Mouse (Mus musculus) stomach, postnatal 0 days (tissue): ENCODE data around the gene Naaladl2. TPM values are rescaled to one million over a fixed set of nuclear protein-coding genes. Genes with fewer than 3 reads are reported as not detected.

Source experiments
- ATAC-seq: fragments of 200-750 bp; cut with Nextera tagmentation; 2 replicates; pipeline ENCODE4 v1.8.0; 2017; ENCODE audit not compliant: low FRiP score, low TSS enrichment
- DNase-seq: peaks from one replicate; pipeline ENCODE4 v3.0.0-alpha.2; 2016; ENCODE audit warnings: low spot score
- H3K27ac ChIP-seq: fragments of 300-500 bp; sonication (generic); replicated peaks from 2 replicates; pipeline ENCODE4 v1.5.1; 2014; ENCODE audit warnings: mild to moderate bottlenecking, control low read depth
- H3K27me3 ChIP-seq: fragments of 300-500 bp; sonication (generic); 2 replicates; pipeline ENCODE4 v1.6.1; 2014; ENCODE audit warnings: low read length; ENCODE audit not compliant: control insufficient read depth, insufficient read depth
- H3K36me3 ChIP-seq: fragments of 300-500 bp; sonication (generic); 2 replicates; pipeline ENCODE4 v1.6.1; 2014; ENCODE audit warnings: low read length, mixed read lengths; ENCODE audit not compliant: control insufficient read depth, insufficient read depth
- H3K4me1 ChIP-seq: fragments of 300-500 bp; sonication (generic); replicated peaks from 2 replicates; pipeline ENCODE4 v1.6.1; 2014; ENCODE audit warnings: antibody characterized with exemption; ENCODE audit not compliant: control insufficient read depth, insufficient read depth
- H3K4me2 ChIP-seq: fragments of 300-500 bp; sonication (generic); replicated peaks from 2 replicates; pipeline ENCODE4 v1.6.1; 2014; ENCODE audit warnings: low read depth, mild to moderate bottlenecking, control low read depth, moderate library complexity
- H3K4me3 ChIP-seq: fragments of 300-500 bp; sonication (generic); 2 replicates; pipeline ENCODE4 v1.5.1; 2014; ENCODE audit warnings: low read depth, low read length, control low read depth
- H3K9ac ChIP-seq: fragments of 300-500 bp; sonication (generic); 2 replicates; pipeline ENCODE4 v1.6.1; 2014; ENCODE audit warnings: mild to moderate bottlenecking, low read length, control low read depth, mixed read lengths
- H3K9me3 ChIP-seq: fragments of 300-500 bp; sonication (generic); 2 replicates; pipeline ENCODE4 v1.6.1; 2016; ENCODE audit warnings: low read length; ENCODE audit not compliant: control insufficient read depth
- CTCF ChIP-seq: IDR thresholded peaks from 2 replicates; pipeline ENCODE4 v1.5.1; 2016; ENCODE audit warnings: antibody characterized with exemption, low read depth, mild to moderate bottlenecking, moderate library complexity
- EP300 ChIP-seq: optimal IDR thresholded peaks from 2 replicates; pipeline ENCODE3; 2016; ENCODE audit warnings: antibody characterized with exemption
- WGBS: fragments of 180-500 bp; shearing (Covaris S2); extraction: QIAGEN DNeasy Blood & Tissue Kit; methylation state at CpG from one replicate; pipeline ENCODE4 v1.1.7; 2014; 5-methylcytosine and 5-hydroxymethylcytosine counted together
- polyA plus RNA-seq: library from polyadenylated mRNA; unstranded; fragments of >200 nt; fragmentation: Nextera tagmentation; extraction: Ambion mirVana; gene quantifications from 2 replicates; pipeline ENCODE4 v1.2.1, GENCODE M21; 2015

Gene Naaladl2
- polyA plus RNA-seq, 1 experiment from 2014 or later = 5.9 TPM

DNA sequence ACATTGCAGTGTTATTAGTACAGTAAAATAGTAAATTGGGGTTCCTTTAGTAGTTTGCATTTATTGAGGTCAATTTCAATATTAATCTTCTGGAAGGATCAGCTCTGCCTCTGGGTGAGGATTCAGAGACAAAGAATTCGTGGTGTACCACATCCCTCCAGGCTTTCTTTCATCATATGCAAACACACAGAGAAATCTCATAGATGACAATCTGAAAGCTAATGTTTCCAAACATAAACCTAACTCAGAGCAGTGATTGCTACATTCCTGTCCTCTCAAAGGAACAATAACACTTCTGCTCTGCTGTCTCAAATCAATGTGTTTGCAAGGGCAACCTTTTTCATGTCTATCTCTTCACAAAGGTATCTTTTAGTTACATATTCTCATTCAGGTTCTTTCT, 478.7 kb downstream of the Naaladl2 start:
- Histone ChIP-seq H3K27me3 (no peaks in the 10 kb centered on the region), H3K36me3 (no peaks in the 10 kb centered on the region), H3K4me3 (no peak overlapping the region), H3K9ac (no peak overlapping the region), H3K4me1 (no peaks in the 10 kb centered on the region), H3K9me3 (no peaks in the 10 kb centered on the region), H3K4me2 (no peak overlapping the region), H3K27ac (no peak overlapping the region)
- 43% methylated on average over 1 of the region's 1 CpGs for WGBS
- no peak for TF ChIP-seq CTCF
- TF ChIP-seq EP300 = no peak
- ATAC-seq (no peak), DNase-seq (no peak)

DNA sequence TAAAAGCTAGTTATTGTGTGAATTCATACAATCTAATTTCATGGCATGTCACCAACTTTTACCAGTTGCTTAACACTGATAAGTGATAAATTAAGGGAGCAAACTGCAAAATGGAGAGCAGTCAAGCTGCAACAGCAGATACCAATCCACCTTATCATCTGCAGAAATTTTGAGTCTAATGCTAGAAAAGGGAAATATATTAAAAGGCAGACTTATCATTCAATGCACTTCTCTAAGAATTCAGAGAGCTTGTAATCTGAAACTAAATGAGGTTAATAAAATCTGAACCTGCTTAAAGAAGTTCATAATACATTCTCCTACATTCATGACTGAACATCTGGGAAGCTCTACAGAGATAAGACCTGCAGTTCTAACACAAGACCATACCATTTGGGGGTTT, 480.3 kb downstream of the Naaladl2 start:
- H3K27ac ChIP-seq = no peak overlapping the region
- TF ChIP-seq EP300 (no peak), CTCF (no peak)
- H3K9ac ChIP-seq = no peak overlapping the region
- no peaks in the 10 kb centered on the region for H3K36me3 ChIP-seq
- no peaks in the 10 kb centered on the region for H3K9me3 ChIP-seq
- H3K4me3 ChIP-seq = no peak overlapping the region
- DNase-seq (no peak), ATAC-seq (no peak)
- H3K4me2 ChIP-seq = no peak overlapping the region
- no peaks in the 10 kb centered on the region for H3K27me3 ChIP-seq
- no peaks in the 10 kb centered on the region for H3K4me1 ChIP-seq

GRCm38 (mm10) chr3:24630032-24630431, 514.0 kb downstream of the Naaladl2 start:
- no peak overlapping the region for H3K9ac ChIP-seq
- no peaks in the 10 kb centered on the region for H3K27me3 ChIP-seq
- H3K4me2 ChIP-seq = no peak overlapping the region
- TF ChIP-seq EP300 (no peak), CTCF (no peak)
- WGBS = 30% methylated on average over 1 of the region's 1 CpGs
- no peak overlapping the region for H3K27ac ChIP-seq
- no peaks in the 10 kb centered on the region for H3K36me3 ChIP-seq
- H3K4me1 ChIP-seq = no peaks in the 10 kb centered on the region
- H3K9me3 ChIP-seq = no peaks in the 10 kb centered on the region
- ATAC-seq = no peak
- no peak overlapping the region for H3K4me3 ChIP-seq
- no peak for DNase-seq

DNA sequence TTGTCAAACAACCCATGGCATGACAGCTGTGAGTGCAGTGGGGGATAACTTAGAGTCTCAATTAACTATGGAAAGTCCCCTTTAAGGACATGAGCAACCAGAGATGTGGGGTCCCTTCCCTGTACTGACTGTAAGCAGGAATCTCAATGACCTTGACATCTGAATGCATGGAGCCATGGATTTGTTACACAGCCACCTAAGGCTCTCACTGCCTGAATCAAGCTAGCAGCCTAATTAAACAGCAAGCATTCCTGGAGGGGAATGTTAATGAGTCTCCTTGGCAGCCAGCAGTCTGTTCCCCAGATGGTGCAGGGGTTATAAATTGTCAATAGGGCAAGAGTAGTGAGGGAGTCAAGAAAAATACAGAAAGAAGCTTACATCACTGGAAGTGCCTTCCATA, 538.6 kb downstream of the Naaladl2 start:
- H3K27me3 ChIP-seq = no peaks in the 10 kb centered on the region
- ATAC-seq = no peak
- no peak for DNase-seq
- H3K9me3 ChIP-seq = no peaks in the 10 kb centered on the region
- H3K36me3 ChIP-seq = no peaks in the 10 kb centered on the region
- H3K27ac ChIP-seq = no peak overlapping the region
- no peak overlapping the region for H3K4me2 ChIP-seq
- no peak overlapping the region for H3K4me3 ChIP-seq
- TF ChIP-seq CTCF = no peak
- no peak for TF ChIP-seq EP300
- H3K4me1 ChIP-seq = no peaks in the 10 kb centered on the region
- H3K9ac ChIP-seq = no peak overlapping the region

GRCm38 (mm10) chr3:24604791-24605320, 539.2 kb downstream of the Naaladl2 start:
- DNase-seq (no peak), ATAC-seq (peak; percentile 71)
- Histone ChIP-seq H3K9me3 (no peaks in the 10 kb centered on the region), H3K27me3 (no peaks in the 10 kb centered on the region), H3K9ac (no peak overlapping the region), H3K27ac (no peak overlapping the region), H3K36me3 (no peaks in the 10 kb centered on the region), H3K4me3 (no peak overlapping the region), H3K4me2 (no peak overlapping the region), H3K4me1 (no peaks in the 10 kb centered on the region)
- WGBS = 68% methylated on average over 3 of the region's 3 CpGs
- TF ChIP-seq EP300 = no peak

DNA sequence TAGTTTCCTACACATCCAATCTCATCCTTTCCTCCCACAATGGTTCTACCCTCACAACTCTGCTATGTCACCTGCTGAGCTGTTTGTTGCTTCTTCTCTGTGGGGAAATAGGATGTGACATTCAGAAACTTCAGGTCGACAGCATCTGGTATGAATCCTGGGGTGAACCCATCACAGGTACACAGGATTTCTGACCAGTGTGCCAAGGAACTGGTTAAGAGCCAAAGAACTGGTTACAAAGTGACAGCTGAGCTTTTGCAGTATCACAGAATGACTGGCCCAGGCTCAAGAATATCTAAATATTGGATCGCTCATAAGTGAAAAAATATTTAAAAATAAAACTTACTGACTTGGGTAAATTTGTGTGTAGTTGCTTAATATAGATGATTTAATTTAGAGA, 548.6 kb downstream of the Naaladl2 start:
- H3K27ac ChIP-seq = no peak overlapping the region
- H3K36me3 ChIP-seq = no peaks in the 10 kb centered on the region
- no peak overlapping the region for H3K9ac ChIP-seq
- no peak overlapping the region for H3K4me3 ChIP-seq
- no peak for TF ChIP-seq EP300
- H3K27me3 ChIP-seq = no peaks in the 10 kb centered on the region
- H3K4me1 ChIP-seq = no peaks in the 10 kb centered on the region
- 47% methylated on average over 2 of the region's 2 CpGs for WGBS
- no peak for DNase-seq
- no peaks in the 10 kb centered on the region for H3K9me3 ChIP-seq
- no peak for ATAC-seq
- H3K4me2 ChIP-seq = no peak overlapping the region
